Mouse (Mus musculus): ENCODE results near the gene H2-DMb2. TPM values are rescaled to one million over a fixed set of nuclear protein-coding genes. Genes with fewer than 3 reads are reported as not detected.

Gene H2-DMb2
- polyA plus RNA-seq, 1 experiment from 2014 or later: 0.16 TPM

- H3K4me3 ChIP-seq: no peak overlapping the region
- H3K9me3 ChIP-seq: no peaks in the 10 kb centered on the region
- peaks cover 3% of the 10 kb centered on the region; the same call in 1 of the 2 replicates for H3K36me3 ChIP-seq (replicated peaks)
- H3K4me1 ChIP-seq: peaks cover 41% of the 10 kb centered on the region
- WGBS: 89% methylated on average over 19 of the region's 19 CpGs
- H3K27ac ChIP-seq: no peak overlapping the region
- H3K27me3 ChIP-seq (ENCODE audit: poor library complexity, severe bottlenecking): peaks cover 27% of the 10 kb centered on the region
- no peak for DNase-seq (ENCODE audit: extremely low spot score, low spot score)
These were observed 12.8 kb upstream of the H2-DMb2 start for GRCm38 (mm10) chr17:34130073-34130947.

GRCm38 (mm10) chr17:34131911-34132310 lies 11.2 kb upstream of the H2-DMb2 start:
- WGBS: 70% methylated on average over 7 of the region's 7 CpGs
- H3K36me3 ChIP-seq (replicated peaks): no peaks in the 10 kb centered on the region
- no peak overlapping the region for H3K27ac ChIP-seq
- H3K27me3 ChIP-seq (ENCODE audit: poor library complexity, severe bottlenecking): peaks cover 38% of the 10 kb centered on the region
- H3K9me3 ChIP-seq: no peaks in the 10 kb centered on the region
- DNase-seq (ENCODE audit: extremely low spot score, low spot score): no peak
- peaks cover 41% of the 10 kb centered on the region for H3K4me1 ChIP-seq
- H3K4me3 ChIP-seq: no peak overlapping the region

- no peak for DNase-seq (ENCODE audit: extremely low spot score, low spot score)
- H3K4me1 ChIP-seq: peaks cover 27% of the 10 kb centered on the region
- H3K27ac ChIP-seq: no peak overlapping the region
- 88% methylated on average over 11 of the region's 11 CpGs for WGBS
- no peaks in the 10 kb centered on the region for H3K9me3 ChIP-seq
- H3K36me3 ChIP-seq (replicated peaks): no peaks in the 10 kb centered on the region
- peaks cover 44% of the 10 kb centered on the region for H3K27me3 ChIP-seq (ENCODE audit: poor library complexity, severe bottlenecking)
- H3K4me3 ChIP-seq: no peak overlapping the region
These were observed 9.8 kb upstream of the H2-DMb2 start for GRCm38 (mm10) chr17:34133289-34133688.

- no peak for DNase-seq (ENCODE audit: extremely low spot score, low spot score)
- WGBS: 92% methylated on average over 3 of the region's 3 CpGs
- Histone ChIP-seq H3K27ac (no peak overlapping the region), H3K27me3 (ENCODE audit: poor library complexity, severe bottlenecking) (peaks cover 44% of the 10 kb centered on the region), H3K4me1 (peaks cover 21% of the 10 kb centered on the region), H3K4me3 (no peak overlapping the region), H3K9me3 (no peaks in the 10 kb centered on the region), H3K36me3 (replicated peaks) (no peaks in the 10 kb centered on the region)
These were observed 8.7 kb upstream of the H2-DMb2 start for GRCm38 (mm10) chr17:34134451-34134850.

- peaks cover 29% of the 10 kb centered on the region for H3K4me1 ChIP-seq
- H3K27me3 ChIP-seq (ENCODE audit: poor library complexity, severe bottlenecking): peaks cover 48% of the 10 kb centered on the region
- no peaks in the 10 kb centered on the region for H3K36me3 ChIP-seq (replicated peaks)
- H3K4me3 ChIP-seq: peak overlapping the region; percentile 53
- peak; percentile 97 for DNase-seq (ENCODE audit: extremely low spot score, low spot score)
- H3K9me3 ChIP-seq: no peaks in the 10 kb centered on the region
- 7% methylated on average over 31 of the region's 31 CpGs for WGBS
- H3K27ac ChIP-seq: peak overlapping the region; percentile 69
These were observed 7.5 kb upstream of the H2-DMb2 start for GRCm38 (mm10) chr17:34135297-34136224.

- DNase-seq (ENCODE audit: extremely low spot score, low spot score): no peak
- no peaks in the 10 kb centered on the region for H3K36me3 ChIP-seq (replicated peaks)
- peaks cover 20% of the 10 kb centered on the region for H3K4me1 ChIP-seq
- H3K9me3 ChIP-seq: no peaks in the 10 kb centered on the region
- H3K4me3 ChIP-seq: no peak overlapping the region
- WGBS: 79% methylated on average over 7 of the region's 7 CpGs
- H3K27me3 ChIP-seq (ENCODE audit: poor library complexity, severe bottlenecking): peaks cover 64% of the 10 kb centered on the region
- no peak overlapping the region for H3K27ac ChIP-seq
These were observed 5.5 kb upstream of the H2-DMb2 start for GRCm38 (mm10) chr17:34137601-34138000.

GRCm38 (mm10) chr17:34138655-34139054 lies 4.5 kb upstream of the H2-DMb2 start:
- peak overlapping the region; percentile 50; the same call in 1 of the 2 replicates for H3K4me3 ChIP-seq
- peaks cover 28% of the 10 kb centered on the region for H3K4me1 ChIP-seq
- DNase-seq (ENCODE audit: extremely low spot score, low spot score): no peak
- 78% methylated on average over 7 of the region's 7 CpGs for WGBS
- H3K27ac ChIP-seq: no peak overlapping the region
- no peaks in the 10 kb centered on the region for H3K9me3 ChIP-seq
- no peaks in the 10 kb centered on the region for H3K36me3 ChIP-seq (replicated peaks)
- peaks cover 66% of the 10 kb centered on the region for H3K27me3 ChIP-seq (ENCODE audit: poor library complexity, severe bottlenecking)

- WGBS: under 1% methylated on average over 16 of the region's 16 CpGs
- Histone ChIP-seq H3K27me3 (ENCODE audit: poor library complexity, severe bottlenecking) (peaks cover 66% of the 10 kb centered on the region), H3K4me1 (peaks cover 28% of the 10 kb centered on the region), H3K4me3 (peak overlapping the region; percentile 50), H3K27ac (no peak overlapping the region), H3K36me3 (replicated peaks) (no peaks in the 10 kb centered on the region), H3K9me3 (no peaks in the 10 kb centered on the region)
- DNase-seq (ENCODE audit: extremely low spot score, low spot score): no peak
These were observed 3.7 kb upstream of the H2-DMb2 start for GRCm38 (mm10) chr17:34139416-34139815.

GRCm38 (mm10) chr17:34140240-34140639 lies 2.9 kb upstream of the H2-DMb2 start:
- DNase-seq (ENCODE audit: extremely low spot score, low spot score): no peak
- H3K27me3 ChIP-seq (ENCODE audit: poor library complexity, severe bottlenecking): peaks cover 66% of the 10 kb centered on the region
- WGBS: 19% methylated on average over 5 of the region's 5 CpGs
- no peak overlapping the region for H3K27ac ChIP-seq
- H3K4me3 ChIP-seq: peak overlapping the region; percentile 50
- no peaks in the 10 kb centered on the region for H3K36me3 ChIP-seq (replicated peaks)
- no peaks in the 10 kb centered on the region for H3K9me3 ChIP-seq
- H3K4me1 ChIP-seq: peaks cover 28% of the 10 kb centered on the region

GRCm38 (mm10) chr17:34141448-34141847 lies 1.7 kb upstream of the H2-DMb2 start:
- DNase-seq (ENCODE audit: extremely low spot score, low spot score): no peak
- H3K4me1 ChIP-seq: peaks cover 23% of the 10 kb centered on the region
- H3K9me3 ChIP-seq: no peaks in the 10 kb centered on the region
- no peak overlapping the region for H3K4me3 ChIP-seq
- no peaks in the 10 kb centered on the region for H3K36me3 ChIP-seq (replicated peaks)
- H3K27ac ChIP-seq: no peak overlapping the region
- peaks cover 59% of the 10 kb centered on the region for H3K27me3 ChIP-seq (ENCODE audit: poor library complexity, severe bottlenecking)
- 58% methylated on average over 4 of the region's 4 CpGs for WGBS

GRCm38 (mm10) chr17:34142456-34143010 lies 574 bp upstream of the H2-DMb2 start:
- Histone ChIP-seq H3K4me3 (no peak overlapping the region), H3K27ac (no peak overlapping the region), H3K4me1 (peaks cover 23% of the 10 kb centered on the region), H3K36me3 (replicated peaks) (no peaks in the 10 kb centered on the region), H3K9me3 (no peaks in the 10 kb centered on the region), H3K27me3 (ENCODE audit: poor library complexity, severe bottlenecking) (peaks cover 49% of the 10 kb centered on the region)
- 80% methylated on average over 7 of the region's 7 CpGs for WGBS
- DNase-seq (ENCODE audit: extremely low spot score, low spot score): no peak

GRCm38 (mm10) chr17:34143461-34143860 lies 354 bp downstream of the H2-DMb2 start:
- H3K4me1 ChIP-seq: peaks cover 23% of the 10 kb centered on the region
- peaks cover 42% of the 10 kb centered on the region for H3K27me3 ChIP-seq (ENCODE audit: poor library complexity, severe bottlenecking)
- H3K9me3 ChIP-seq: no peaks in the 10 kb centered on the region
- H3K4me3 ChIP-seq: no peak overlapping the region
- H3K27ac ChIP-seq: no peak overlapping the region
- no peak for DNase-seq (ENCODE audit: extremely low spot score, low spot score)
- 73% methylated on average over 5 of the region's 5 CpGs for WGBS
- H3K36me3 ChIP-seq (replicated peaks): no peaks in the 10 kb centered on the region

Measured in forebrain, embryonic 10.5 days (tissue).